Mouse (Mus musculus) left cerebral cortex, adult 18-20 months (tissue): Measurements from ENCODE around the gene Arhgap32. TPM values are rescaled to one million over a fixed set of nuclear protein-coding genes. Genes with fewer than 3 reads are reported as not detected.
"Not testable (repeated sequence)": the region's sequence is repeated elsewhere in the genome, so short reads cannot be mapped to it uniquely, and the experiment has no call there.

Experiments used
- DNase-seq, 2 experiments: peaks; one replicate each; pipeline ENCODE4 v3.0.0; 2021 to 2022; ENCODE audit warnings: low spot score in 2 of 2, mixed read lengths in 1 of 2
- long read RNA-seq, 2 experiments: library from polyadenylated mRNA; stranded (forward); transcript quantifications; one replicate each; pipeline ENCODE4 v2.0.0; 2021
- total RNA-seq, 2 experiments: library from RNA; stranded (reverse); gene quantifications; 2 replicates each; pipeline ENCODE4 v1.2.3; 2021

Gene Arhgap32
- 100 to 1,000 TPM; 434 to 457 TPM for total RNA-seq
- long read RNA-seq, experiment 1, partial matches to known transcripts = 5 of 10 reads
- long read RNA-seq, experiment 1, other reads (novel, unspliced or antisense) = 5 of 10 reads
- long read RNA-seq, experiment 2, partial matches to known transcripts = 5 of 13 reads
- long read RNA-seq, experiment 2, other reads (novel, unspliced or antisense) = 8 of 13 reads

GRCm38 (mm10) chr9:32115786-32116185 is at the start of gene Arhgap32:
Gene Arhgap32 (plus strand): TSS chr9:32116136.
- DNase-seq = no peak

GRCm38 (mm10) chr9:32072778-32073177 is 43.2 kb upstream of the Arhgap32 start:
- no peak for DNase-seq

- DNase-seq = no peak
These were observed 27.7 kb upstream of the Arhgap32 start for GRCm38 (mm10) chr9:32088106-32088776.

GRCm38 (mm10) chr9:32088882-32089281 is 27.1 kb upstream of the Arhgap32 start:
- DNase-seq = no peak

- no peak for DNase-seq
These were observed 22.5 kb upstream of the Arhgap32 start for GRCm38 (mm10) chr9:32093456-32093855.

GRCm38 (mm10) chr9:32094351-32095120 is 21.4 kb upstream of the Arhgap32 start:
- no peak for DNase-seq

GRCm38 (mm10) chr9:32095511-32095910 is 20.4 kb upstream of the Arhgap32 start:
- DNase-seq = no peak

- DNase-seq = no peak
These were observed 19.4 kb upstream of the Arhgap32 start for GRCm38 (mm10) chr9:32096541-32096940.

- no peak for DNase-seq
These were observed 18.8 kb upstream of the Arhgap32 start for GRCm38 (mm10) chr9:32097123-32097522.

GRCm38 (mm10) chr9:32098425-32099155 is 17.3 kb upstream of the Arhgap32 start:
- DNase-seq = no peak

- DNase-seq = no peak
These were observed 15.4 kb upstream of the Arhgap32 start for GRCm38 (mm10) chr9:32100561-32100960.

- no peak for DNase-seq
These were observed 14.4 kb upstream of the Arhgap32 start for GRCm38 (mm10) chr9:32101488-32101887.

GRCm38 (mm10) chr9:32104670-32105069 is 11.3 kb upstream of the Arhgap32 start:
- DNase-seq = no peak

GRCm38 (mm10) chr9:32110376-32110775 is 5.6 kb upstream of the Arhgap32 start:
- no peak for DNase-seq

- DNase-seq = no peak
These were observed 336 bp downstream of the Arhgap32 start for GRCm38 (mm10) chr9:32116272-32116671.

- peak; percentile 15 to 35 for DNase-seq
These were observed 1.9 kb downstream of the Arhgap32 start for GRCm38 (mm10) chr9:32117876-32118275.

GRCm38 (mm10) chr9:32118433-32118832 is 2.5 kb downstream of the Arhgap32 start:
- DNase-seq = no peak

GRCm38 (mm10) chr9:32119586-32119985 is 3.6 kb downstream of the Arhgap32 start:
- no peak for DNase-seq

- DNase-seq = no peak
These were observed 4.2 kb downstream of the Arhgap32 start for GRCm38 (mm10) chr9:32120162-32120561.

GRCm38 (mm10) chr9:32121271-32121670 is 5.3 kb downstream of the Arhgap32 start:
- not testable (repeated sequence) for DNase-seq

GRCm38 (mm10) chr9:32136195-32136594 is 20.3 kb downstream of the Arhgap32 start:
- no peak for DNase-seq
